Mouse (Mus musculus): ENCODE data around the gene Timmdc1.
"Not testable (repeated sequence)": the region's sequence is repeated elsewhere in the genome, so short reads cannot be mapped to it uniquely, and the experiment has no call there.

Timmdc1 gene

DNA sequence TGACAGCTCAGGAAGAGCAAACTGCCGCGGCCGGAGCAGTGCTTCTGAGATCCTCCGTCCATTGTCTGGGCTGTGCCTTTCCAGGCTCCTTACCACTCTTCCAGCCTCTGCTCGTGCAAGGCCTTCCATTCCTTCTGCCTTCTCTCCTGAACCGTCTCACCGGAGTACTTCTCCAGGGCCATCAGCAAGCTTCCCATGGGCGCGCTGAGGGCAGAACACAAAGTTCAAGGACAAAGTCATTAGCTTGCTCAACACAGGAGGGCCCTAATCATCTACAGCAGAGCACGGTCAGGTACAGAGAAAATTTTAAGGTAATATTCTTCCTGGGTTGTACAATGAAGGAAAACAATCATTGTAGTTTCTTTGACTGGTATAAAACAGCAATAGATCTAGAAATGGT lies 20.0 kb downstream of the Timmdc1 start:
- in situ Hi-C loops (cut with MboI; ENCODE audit: low sequenced_read_pairs), result no loop called here

DNA sequence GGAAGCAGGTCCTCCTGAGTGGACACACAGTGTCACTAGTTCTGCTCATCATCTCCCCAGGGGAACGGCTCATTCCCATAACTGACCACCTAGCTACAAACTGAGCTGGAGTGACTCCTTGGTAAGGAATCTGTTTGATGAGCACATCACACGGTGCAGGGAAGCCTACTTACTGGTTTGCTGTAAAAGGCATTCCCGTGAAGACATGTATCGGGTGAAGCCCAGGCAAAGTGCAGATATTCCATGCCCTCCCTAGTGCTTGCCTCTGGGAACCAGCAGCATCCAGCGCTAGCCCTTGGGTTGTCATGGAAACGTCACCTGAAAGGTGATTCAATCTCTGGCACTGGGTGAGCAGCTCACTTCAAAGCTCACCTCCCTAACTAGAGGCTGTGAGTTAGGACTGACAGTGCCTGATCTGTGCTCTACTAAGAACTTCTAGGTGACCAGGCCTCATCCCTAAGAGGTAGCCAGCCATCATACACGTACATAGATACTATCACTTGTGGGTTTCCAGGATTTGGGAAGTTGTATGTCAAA lies 25.8 kb downstream of the Timmdc1 start:
- in situ Hi-C loops (cut with MboI; ENCODE audit: low sequenced_read_pairs), result loop anchor here (10.0 kb wide), 1 partner anchor 152 kb away; the partner anchor contains the start of genes Cox17, Gm21987 and Maats1

DNA sequence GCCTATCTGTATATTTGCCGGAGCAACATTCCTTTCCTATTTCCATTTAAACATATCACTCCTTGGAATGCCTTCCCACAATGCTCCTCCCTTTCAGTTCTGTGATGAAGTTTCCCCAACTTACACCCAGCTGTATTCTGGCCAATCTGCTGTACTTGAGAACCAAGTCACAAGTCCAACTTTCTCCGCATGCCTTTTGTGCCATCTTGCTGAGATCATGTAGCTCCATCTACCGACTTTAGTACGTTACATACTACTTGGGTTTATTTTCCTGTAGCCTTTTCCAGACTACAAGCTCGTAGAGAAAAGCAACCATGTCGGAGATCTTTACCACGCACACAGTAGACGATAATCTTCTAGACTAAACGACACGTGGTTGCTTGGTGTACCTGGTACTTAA lies 28.6 kb downstream of the Timmdc1 start:
- in situ Hi-C loops (cut with MboI; ENCODE audit: low sequenced_read_pairs), result loop anchor here (10.0 kb wide), 1 partner anchor 149 kb away; the partner anchor contains the start of genes Cox17, Gm21987 and Maats1

DNA sequence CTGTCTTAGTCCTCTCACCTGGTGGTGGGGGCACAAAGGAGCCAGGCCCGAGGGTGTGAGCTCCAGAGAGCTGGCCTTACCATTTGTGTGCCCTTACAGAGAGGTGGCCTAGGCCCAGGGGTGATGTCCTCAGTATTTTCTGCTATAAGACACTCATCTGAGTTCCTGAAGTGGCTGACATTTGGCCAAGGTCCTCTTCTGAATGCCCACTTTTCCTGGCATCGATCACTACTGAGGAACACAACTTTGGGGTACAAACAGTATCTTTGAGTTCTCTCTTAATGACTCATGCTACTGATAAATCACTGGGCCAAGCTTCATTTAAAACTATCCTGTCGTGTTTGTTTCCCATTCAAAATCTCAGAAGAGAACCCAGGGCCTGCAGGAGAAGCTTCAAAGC lies 29.9 kb downstream of the Timmdc1 start:
- in situ Hi-C loops (cut with MboI; ENCODE audit: low sequenced_read_pairs), result loop anchor here (10.0 kb wide), 1 partner anchor 148 kb away; the partner anchor contains the start of genes Cox17, Gm21987 and Maats1

DNA sequence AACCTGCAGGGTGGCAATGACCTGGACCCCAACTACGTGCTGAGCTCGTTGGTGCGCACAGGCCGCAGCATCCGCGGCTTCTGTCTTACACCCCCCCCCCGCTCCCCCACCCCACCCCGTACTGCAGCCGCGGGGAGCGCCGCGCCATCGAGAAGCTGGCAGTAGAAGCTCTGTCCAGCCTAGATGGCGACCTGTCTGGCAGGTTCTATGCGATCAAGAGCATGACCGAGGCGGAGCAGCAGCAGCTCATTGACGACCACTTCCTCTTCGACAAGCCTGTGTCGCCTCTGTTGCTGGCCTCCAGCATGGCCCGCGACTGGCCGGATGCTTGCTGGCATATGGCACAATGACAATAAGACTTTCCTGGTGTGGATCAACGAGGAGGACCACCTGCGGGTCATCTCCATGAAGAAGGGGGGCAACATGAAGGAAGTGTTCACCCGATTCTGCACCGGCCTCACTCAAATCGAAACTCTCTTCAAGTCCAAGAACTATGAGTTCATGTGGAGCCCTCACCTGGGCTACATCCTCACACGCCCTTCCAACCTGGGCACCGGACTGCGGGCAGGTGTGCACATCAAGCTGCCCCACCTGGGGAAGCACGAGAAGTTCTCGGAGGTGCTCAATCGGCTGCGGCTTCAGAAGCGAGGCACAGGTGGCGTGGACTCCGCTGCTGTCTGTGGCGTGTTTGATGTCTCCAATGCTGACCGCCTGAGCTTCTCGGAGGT lies 38.7 kb downstream of the Timmdc1 start:
- in situ Hi-C loops (cut with MboI; ENCODE audit: low sequenced_read_pairs), result no loop called here

DNA sequence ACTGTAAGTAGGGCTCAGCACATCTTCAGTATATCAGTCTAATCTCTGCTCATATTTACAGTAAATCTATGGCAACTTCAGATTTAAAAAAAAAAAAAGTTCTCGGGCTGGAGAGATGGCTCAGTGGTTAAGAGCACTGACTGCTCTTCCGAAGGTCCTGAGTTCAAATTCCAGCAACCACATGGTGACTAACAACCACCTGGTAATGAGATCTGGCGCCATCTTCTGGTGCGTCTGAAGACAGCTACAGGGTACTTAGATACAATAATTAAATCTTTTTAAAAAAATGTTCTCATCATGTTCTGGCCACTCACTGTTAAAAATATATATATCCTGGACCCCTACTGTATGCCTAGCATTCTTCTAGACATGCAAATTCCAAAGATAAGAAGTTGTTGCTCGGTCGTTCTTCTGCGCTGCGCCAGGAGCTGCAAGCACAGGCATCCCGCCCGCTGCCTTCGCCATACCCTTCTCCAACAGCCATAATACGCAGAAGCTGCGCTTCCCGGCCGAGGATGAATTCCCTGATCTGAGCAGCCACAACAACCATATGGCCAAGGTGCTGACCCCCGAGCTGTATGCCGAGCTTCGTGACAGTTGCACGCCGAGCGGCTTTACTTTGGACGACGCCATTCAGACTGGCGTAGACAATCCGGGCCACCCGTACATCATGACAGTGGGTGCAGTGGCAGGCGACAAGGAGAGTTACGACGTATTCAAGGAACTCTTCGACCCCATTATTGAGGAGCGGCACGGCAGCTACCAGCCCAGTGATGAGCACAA lies 39.5 kb downstream of the Timmdc1 start:
- in situ Hi-C loops (cut with MboI; ENCODE audit: low sequenced_read_pairs), result no loop called here

DNA sequence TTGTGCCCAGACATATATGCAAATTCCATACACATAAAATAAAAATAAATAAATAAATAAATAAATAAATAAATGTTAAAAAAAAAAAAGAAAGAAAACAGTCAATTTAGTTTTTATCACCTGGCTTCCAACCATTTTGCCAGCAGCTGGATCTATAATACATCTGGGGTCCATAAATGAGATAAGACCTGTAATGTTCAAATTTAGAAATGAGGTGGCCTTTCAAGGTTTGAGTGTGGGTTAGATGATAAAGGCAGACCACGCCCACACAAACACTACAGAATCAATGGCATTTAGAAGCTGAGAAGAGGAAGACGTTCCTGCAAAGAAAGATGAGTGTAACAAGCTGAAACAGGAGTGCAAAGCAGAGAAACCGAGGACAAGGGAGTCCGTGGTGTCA lies 41.1 kb downstream of the Timmdc1 start:
- in situ Hi-C loops (cut with MboI; ENCODE audit: low sequenced_read_pairs), result no loop called here

DNA sequence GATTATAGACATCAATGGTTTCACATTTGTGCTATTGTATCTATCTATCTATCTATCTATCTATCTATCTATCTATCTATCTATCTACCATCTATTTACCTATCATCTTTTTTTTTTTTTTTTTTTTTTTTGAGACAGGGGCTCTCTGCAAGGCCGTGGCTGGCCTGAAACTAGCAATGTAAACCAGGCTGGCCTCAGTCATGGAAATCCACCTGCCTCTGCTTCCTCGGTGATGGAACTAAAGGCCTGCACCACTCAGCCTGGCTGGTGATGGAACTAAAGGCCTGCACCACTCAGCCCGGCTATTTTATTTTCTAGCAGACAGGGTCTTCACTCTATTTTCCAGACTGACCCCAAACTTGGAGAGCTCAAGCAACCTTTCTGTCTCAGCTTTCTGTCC lies 44.2 kb downstream of the Timmdc1 start:
- in situ Hi-C loops (cut with MboI; ENCODE audit: low sequenced_read_pairs), result no loop called here

DNA sequence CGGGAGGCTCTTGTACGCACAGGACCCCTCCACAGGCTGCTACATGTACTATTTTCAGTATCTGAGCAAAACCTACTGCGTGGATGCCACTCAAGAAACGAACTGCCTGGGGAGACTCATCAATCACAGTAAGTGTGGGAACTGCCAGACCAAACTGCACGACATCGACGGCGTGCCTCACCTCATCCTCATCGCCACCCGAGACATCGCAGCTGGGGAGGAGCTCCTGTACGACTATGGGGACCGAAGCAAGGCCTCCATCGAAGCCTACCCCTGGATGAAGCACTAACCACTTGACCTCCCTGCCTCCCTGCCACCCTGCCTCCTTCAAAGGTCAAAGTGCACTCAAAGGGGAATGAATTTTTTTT lies 45.2 kb downstream of the Timmdc1 start:
- in situ Hi-C loops (cut with MboI; ENCODE audit: low sequenced_read_pairs), result not testable (repeated sequence)

DNA sequence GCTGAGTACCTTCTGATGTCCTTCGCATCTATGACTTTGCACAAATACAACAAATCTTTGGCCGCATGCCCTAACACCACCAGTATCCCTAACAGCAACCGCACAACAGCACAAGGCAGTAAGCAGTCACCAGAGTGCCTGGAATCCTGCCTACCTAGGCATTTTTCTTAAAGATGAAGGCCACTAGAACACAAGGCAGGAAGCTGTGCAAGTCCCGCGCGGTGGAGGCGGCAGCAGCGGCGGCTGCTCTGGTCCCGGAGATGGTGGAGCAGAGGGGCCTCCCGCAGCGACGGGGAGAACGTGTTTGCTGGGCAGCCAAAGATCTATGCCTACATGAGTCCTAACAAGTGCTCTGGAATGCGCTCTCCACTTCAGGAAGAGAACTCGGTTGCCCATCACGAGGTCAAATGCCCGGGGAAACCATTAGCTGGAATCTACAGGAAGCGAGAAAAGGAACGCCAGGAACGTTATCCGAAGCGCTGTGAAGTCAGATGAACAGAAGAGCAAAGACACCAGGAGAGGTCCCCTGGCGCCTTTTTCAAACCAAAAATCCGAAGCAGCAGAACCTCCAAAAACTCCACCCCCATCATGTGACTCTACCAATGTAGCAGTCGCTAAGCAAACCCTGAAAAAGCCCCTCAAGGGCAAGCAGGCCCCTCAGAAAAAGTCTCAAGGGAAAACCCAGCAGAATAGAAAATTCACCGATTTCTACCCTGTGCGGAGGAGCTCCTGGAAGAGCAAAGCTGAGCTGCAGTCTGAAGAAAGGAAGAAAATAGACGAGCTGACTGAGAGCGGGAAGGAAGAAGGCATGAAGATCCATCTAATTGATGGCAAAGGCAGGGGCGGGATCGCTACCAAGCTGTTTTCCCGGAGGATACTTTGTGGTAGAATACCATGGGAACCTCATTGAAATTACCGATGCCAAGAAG lies 45.9 kb downstream of the Timmdc1 start:
- in situ Hi-C loops (cut with MboI; ENCODE audit: low sequenced_read_pairs), result no loop called here

DNA sequence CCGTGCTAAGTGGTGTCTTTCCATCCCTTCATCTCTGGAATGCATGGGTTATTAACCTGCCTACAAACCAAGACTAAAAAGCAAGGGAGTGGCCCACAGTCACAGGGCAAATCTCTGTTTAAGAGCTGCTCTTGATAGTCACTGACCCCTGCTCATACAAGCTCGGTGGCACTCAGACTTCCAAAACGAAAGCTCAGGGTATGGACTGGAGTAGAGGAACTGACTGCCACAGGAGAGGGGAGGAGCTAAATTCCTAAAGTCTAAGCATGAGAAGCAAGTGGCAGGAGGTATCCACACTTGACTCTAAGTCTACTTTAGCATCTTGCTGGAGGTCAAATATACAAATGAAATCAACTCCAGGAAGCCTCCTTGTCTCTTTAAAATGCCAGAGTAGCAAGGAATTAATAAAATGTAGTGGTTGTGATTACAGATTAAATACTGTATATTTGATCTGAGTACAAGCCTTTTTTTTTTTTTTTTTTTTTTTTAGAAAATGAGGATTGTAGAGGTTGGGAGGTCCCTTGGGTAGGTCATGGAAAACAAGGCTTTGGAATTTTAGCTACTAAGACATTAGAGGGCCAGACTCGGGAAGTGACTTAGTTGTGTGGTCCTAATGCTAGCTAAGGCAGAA lies 46.7 kb downstream of the Timmdc1 start:
- in situ Hi-C loops (cut with MboI; ENCODE audit: low sequenced_read_pairs), result no loop called here

DNA sequence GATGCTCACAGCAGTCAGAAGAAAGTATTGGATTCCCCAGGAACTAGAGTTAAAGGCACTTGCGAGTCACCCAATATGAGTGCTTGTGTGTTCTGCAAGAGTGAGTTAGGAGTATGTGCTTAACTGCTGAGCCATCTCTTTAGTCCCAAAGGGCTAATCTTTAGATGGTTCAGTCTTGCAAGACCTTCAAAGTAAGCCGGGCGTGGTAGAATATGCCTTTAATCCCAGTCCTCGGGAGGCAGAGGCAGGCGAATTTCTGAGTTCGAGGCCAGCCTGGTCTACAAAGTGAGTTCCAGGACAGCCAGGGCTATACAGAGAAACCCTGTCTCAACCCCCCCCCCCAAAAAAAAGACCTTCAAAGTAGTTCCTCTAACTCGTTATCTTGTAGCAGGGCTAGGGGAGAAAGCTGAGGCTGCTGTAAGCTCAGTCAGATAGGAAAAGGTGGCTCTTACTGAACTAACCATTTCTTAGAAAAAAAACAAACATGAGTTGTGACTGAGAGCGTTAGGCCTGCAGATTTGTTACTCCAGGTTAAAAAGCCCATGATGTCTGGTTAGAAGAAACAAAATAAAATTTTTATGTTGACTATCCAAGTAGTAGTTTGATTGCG lies 47.7 kb downstream of the Timmdc1 start:
- in situ Hi-C loops (cut with MboI; ENCODE audit: low sequenced_read_pairs), result no loop called here

DNA sequence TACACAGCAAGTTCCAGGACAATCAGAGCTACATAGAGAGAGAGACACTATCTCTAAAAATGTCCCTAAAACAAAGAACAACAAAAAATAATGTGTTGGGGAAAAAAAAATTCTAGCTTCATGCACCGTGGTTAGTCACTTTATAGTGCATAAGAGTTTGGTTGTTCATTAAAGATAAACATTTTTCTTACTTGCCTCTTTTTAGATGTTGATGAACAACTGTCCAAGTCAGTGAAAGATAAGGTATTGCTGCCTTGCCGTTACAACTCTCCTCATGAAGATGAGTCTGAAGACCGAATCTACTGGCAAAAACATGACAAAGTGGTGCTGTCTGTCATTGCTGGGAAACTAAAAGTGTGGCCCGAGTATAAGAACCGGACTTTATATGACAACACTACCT lies 48.8 kb downstream of the Timmdc1 start:
- in situ Hi-C loops (cut with MboI; ENCODE audit: low sequenced_read_pairs), result no loop called here

DNA sequence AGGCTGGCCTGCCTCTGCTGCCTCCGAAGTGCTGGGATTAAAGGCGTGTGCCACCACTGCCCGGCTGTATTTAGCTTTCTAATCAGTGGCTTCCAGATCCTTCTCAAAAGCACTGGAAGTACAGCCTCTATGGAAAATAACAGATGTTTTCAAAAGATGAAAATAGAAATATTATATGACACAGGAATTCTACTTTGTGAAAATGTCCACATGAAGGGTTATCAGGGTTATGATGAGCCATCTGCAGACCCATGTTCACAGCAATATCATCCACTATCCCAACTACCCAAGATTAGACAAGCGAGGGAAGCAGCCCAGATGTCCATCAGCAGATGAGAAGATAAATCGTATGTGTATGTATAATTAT lies 50.0 kb downstream of the Timmdc1 start:
- in situ Hi-C loops (cut with MboI; ENCODE audit: low sequenced_read_pairs), result no loop called here

DNA sequence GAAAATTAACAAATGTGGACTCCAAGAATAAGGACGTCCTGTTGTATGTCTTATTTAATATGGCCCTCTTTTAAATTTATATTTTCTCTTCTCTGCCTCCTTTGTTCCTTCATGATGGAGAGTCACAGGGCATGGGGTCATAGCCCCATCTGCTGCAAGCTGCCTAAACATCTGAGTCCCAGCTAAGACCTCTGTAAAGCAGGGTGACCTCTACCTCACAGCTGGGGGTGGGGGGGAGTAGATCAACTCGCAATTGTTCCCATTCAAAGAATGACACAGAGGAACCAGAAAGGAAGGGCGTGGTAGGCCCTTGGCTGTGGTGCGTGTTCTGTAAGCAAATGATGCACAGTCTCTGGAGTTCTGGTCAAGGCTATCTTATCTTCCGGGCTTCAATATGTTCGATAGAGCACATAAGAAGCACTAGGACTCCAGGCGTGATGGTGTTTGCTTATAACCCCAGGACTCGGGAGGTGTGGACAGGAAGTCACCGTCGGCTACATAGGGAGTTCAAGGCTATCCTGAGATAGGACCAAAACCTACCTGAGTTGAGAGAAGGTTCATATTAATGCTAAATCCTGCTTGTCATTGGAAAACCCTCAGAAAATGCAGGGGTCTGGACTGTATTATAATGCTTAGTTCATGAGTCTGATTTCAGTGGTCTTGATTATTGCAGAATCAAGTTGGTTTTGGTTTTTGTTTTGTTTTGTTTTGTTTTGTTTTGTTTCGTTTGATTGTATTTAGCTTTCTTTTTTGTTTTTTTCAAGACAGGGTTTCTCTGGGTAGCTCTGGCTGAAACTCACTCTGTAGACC lies 50.6 kb downstream of the Timmdc1 start:
- in situ Hi-C loops (cut with MboI; ENCODE audit: low sequenced_read_pairs), result no loop called here

DNA sequence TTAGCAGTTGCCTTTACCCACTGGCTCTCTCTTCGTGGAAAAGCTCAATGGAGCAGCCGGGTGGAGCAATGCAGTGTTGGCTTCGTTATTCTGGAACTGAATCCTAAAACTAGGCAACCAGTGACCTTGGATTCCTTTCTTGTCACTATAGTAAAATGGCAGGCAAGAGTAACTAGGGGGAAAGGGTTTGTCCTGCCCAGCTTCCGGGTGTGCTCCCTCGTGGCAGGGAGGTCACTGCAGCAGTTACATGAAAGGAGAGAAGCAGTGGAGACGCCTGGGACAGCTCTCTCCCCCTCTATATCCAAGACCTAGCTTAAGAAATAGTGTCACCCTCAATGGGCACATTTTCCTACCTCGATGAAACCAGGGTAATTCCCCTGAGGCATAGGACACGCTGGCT lies 53.0 kb downstream of the Timmdc1 start:
- in situ Hi-C loops (cut with MboI; ENCODE audit: low sequenced_read_pairs), result loop anchor here (10.0 kb wide), 1 partner anchor 125 kb away; the partner anchor contains the start of genes Cox17, Gm21987 and Maats1

DNA sequence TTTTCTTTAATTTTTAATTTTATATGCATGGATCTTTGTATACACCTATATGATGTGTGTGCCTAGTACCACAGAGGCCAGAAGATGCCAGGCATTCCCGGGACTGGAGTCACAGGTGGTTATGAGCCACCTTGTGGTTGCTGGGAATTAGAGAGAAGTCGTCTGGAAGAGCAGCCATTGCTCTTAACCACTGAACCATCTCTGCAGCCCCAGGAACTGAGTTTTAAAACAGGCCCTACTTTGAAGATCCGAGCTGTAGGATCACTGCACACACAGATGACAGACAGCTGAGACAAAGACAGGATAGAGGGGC lies 53.8 kb downstream of the Timmdc1 start:
- in situ Hi-C loops (cut with MboI; ENCODE audit: low sequenced_read_pairs), result loop anchor here (10.0 kb wide), 1 partner anchor 124 kb away; the partner anchor contains the start of genes Cox17, Gm21987 and Maats1

DNA sequence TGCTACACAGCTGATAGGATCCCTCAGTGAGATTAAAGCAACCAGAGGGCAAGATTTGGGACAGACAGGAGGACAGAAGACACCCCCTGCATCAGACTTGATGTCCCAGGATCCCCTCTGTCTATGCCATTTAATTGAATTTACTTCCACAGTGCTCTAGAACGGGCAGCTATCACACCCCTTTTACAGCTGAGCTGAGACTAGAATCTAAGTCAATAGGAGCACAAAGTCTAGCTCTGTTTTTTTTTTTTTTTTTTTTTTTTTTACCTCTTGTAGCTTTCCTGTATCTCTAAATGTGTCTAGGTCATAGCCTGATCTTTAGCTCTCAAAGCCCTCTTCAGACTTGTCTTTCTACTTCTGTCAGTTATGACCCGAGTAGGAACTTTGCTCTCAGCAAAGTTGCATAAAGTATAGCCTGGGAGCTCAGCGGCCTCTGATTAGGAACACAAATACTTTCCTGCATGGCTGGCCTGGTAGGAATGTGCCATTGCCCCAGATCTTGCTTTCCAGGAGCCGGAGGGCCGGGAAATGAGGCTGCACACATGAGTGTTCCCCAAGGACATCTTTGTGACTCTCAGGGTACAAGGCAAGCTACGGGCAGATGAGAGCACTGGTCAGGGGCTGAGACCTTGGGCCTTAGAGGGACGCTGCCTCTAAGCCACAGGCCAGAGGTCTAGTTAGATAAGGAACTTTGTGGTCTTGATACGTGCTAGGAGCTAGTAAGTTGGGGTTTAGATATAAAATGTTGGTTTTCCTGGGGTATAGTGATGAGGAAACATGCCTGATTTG lies 54.4 kb downstream of the Timmdc1 start:
- in situ Hi-C loops (cut with MboI; ENCODE audit: low sequenced_read_pairs), result loop anchor here (10.0 kb wide), 1 partner anchor 123 kb away; the partner anchor contains the start of genes Cox17, Gm21987 and Maats1
